Mouse (Mus musculus): ENCODE results near the gene Cep112.

Cep112 gene

DNA sequence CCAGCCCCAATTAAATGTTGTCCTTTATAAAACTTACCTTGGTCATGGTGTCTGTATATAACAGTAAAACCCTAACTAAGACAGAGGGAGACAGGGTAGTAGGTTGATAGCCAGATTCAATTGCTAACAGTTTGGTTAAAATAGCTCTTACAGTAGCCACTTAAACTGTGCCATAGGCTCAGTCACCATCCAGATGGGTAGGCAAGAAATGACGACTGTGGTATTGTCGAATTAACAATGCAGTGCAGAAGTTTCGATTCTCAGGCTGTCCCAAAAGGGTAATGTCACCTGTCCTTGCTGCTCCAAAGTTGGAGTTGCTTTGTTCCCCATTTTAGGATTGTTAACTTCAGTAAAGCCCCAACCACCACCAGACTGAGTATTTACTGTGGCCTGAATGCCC is 446.8 kb downstream of the Cep112 start:
- Histone ChIP-seq H3K36me3 (ENCODE audit: insufficient read depth, low read length) (no peaks in the 10 kb centered on the region), H3K4me1 (replicated peaks; ENCODE audit: low read depth, low read length) (no peaks in the 10 kb centered on the region), H3K9me3 (ENCODE audit: low read length) (no peaks in the 10 kb centered on the region), H3K27me3 (ENCODE audit: insufficient read depth, low read length) (no peaks in the 10 kb centered on the region), H3K4me3 (replicated peaks; ENCODE audit: low read length) (no peak overlapping the region)
- TF ChIP-seq NANOG (IDR thresholded peaks at IDR 0.05; ENCODE audit: borderline replicate concordance, low read length) (no peak), POU5F1 (IDR thresholded peaks at IDR 0.05; ENCODE audit: borderline replicate concordance, low read length) (no peak), CTCF (conservative IDR thresholded peaks at IDR 0.05; ENCODE audit: low read length) (no peak)

DNA sequence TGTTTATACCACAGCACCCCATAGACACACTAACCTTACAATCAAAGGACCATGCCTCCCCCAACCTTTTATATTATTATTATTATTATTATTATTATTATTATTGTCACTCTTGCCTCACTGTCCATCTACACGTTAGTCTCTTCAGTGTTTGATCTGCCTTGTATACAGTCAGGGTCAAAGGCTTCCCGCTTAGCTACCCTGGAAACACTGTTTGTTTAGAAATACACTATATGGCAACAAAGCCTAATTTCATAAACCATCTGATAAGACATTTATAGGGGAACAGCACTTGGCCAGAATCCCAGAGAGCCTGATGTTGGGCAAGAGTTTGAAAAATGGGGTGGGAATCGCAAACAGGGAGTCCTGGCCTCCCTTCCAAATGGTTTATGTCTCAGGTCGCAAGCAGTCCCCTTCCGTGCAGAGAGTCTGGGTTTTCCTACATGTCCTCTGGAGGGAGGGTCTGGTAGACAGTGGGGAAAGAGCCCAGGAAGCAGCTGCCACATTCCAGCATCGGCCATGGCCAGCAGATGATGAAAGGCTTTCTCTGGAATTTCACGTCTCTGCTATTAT is 451.7 kb downstream of the Cep112 start:
- Histone ChIP-seq H3K36me3 (ENCODE audit: insufficient read depth, low read length) (no peaks in the 10 kb centered on the region), H3K4me1 (replicated peaks; ENCODE audit: low read depth, low read length) (0 out of 2 replicates have a peak, but pooled peaks cover 4% of the 10 kb centered on the region), H3K4me3 (replicated peaks; ENCODE audit: low read length) (no peak overlapping the region), H3K9me3 (ENCODE audit: low read length) (no peaks in the 10 kb centered on the region), H3K27me3 (ENCODE audit: insufficient read depth, low read length) (no peaks in the 10 kb centered on the region)
- TF ChIP-seq CTCF (conservative IDR thresholded peaks at IDR 0.05; ENCODE audit: low read length) (no peak), POU5F1 (IDR thresholded peaks at IDR 0.05; ENCODE audit: borderline replicate concordance, low read length) (no peak), NANOG (IDR thresholded peaks at IDR 0.05; ENCODE audit: borderline replicate concordance, low read length) (no peak)

DNA sequence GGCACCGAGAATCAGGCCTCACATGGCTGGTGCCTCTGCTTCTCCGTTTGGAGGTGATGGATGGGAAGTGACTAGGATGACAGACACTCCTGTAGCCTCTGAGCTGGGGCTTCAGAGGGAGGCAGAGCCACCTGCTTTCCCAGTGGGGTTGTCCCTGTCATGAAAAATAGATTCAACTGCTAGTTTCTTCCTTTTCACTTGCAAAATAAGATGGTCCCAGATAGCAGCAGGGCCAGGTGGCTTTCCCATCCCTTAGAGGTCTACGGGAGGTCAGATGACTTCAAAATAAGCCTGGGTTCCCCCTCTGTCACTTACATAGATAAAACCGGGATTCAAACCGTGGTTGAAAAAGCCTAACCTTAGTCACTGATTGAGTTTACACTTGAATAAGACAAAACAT is 452.5 kb downstream of the Cep112 start:
- Histone ChIP-seq H3K4me1 (replicated peaks; ENCODE audit: low read depth, low read length) (0 out of 2 replicates have a peak, but pooled peaks cover 4% of the 10 kb centered on the region), H3K27me3 (ENCODE audit: insufficient read depth, low read length) (no peaks in the 10 kb centered on the region), H3K9me3 (ENCODE audit: low read length) (no peaks in the 10 kb centered on the region), H3K4me3 (replicated peaks; ENCODE audit: low read length) (no peak overlapping the region), H3K36me3 (ENCODE audit: insufficient read depth, low read length) (no peaks in the 10 kb centered on the region)
- TF ChIP-seq NANOG (IDR thresholded peaks at IDR 0.05; ENCODE audit: borderline replicate concordance, low read length) (no peak), CTCF (conservative IDR thresholded peaks at IDR 0.05; ENCODE audit: low read length) (no peak)

DNA sequence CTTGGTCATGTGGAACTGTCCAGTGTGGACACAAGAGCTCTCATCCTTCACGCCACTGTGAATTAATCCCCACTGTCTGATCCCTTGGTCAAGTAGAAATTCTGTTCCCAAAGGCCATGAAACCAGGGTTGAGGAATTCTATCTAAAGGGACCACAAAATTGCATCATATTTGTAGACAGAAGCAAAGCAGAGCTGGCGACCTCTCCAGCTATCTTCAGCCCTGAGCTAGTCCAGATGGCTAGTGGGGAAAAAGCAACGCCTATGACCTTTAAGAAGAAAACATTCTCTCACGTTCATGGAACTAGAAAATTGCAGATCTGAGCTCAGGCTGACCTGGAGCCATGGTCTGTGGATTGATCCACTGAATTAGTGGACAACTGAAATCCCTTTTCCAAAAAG is 455.6 kb downstream of the Cep112 start:
- H3K36me3 ChIP-seq (ENCODE audit: insufficient read depth, low read length): no peaks in the 10 kb centered on the region
- TF ChIP-seq NANOG (IDR thresholded peaks at IDR 0.05; ENCODE audit: borderline replicate concordance, low read length): no peak
- no peak for TF ChIP-seq POU5F1 (IDR thresholded peaks at IDR 0.05; ENCODE audit: borderline replicate concordance, low read length)
- TF ChIP-seq CTCF (conservative IDR thresholded peaks at IDR 0.05; ENCODE audit: low read length): no peak
- no peak overlapping the region for H3K4me3 ChIP-seq (replicated peaks; ENCODE audit: low read length)
- 0 out of 2 replicates have a peak, but pooled peaks cover 7% of the 10 kb centered on the region for H3K4me1 ChIP-seq (replicated peaks; ENCODE audit: low read depth, low read length)
- H3K9me3 ChIP-seq (ENCODE audit: low read length): no peaks in the 10 kb centered on the region
- no peaks in the 10 kb centered on the region for H3K27me3 ChIP-seq (ENCODE audit: insufficient read depth, low read length)

DNA sequence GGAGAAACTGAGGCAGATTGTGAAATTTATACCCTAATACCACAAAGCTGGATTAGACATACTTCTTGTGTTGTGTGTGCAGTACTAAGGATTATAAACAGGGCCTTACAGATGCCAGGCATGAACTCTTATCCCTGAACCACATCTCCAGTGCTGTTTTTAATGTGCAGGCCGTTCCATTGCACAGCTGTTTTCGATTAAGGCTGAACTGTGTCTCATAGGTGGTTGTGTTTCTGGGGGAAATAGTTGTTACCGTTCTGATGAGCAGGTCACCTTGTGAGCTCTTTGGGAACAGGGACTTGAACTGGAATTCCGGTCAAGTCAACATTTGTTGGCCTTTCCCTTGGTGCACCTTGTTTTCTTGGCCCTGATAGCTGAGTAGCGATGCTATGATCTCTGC is 456.7 kb downstream of the Cep112 start:
- Histone ChIP-seq H3K36me3 (ENCODE audit: insufficient read depth, low read length) (no peaks in the 10 kb centered on the region), H3K4me3 (replicated peaks; ENCODE audit: low read length) (no peak overlapping the region)
- no peak for TF ChIP-seq POU5F1 (IDR thresholded peaks at IDR 0.05; ENCODE audit: borderline replicate concordance, low read length)
- TF ChIP-seq CTCF (conservative IDR thresholded peaks at IDR 0.05; ENCODE audit: low read length): no peak
- TF ChIP-seq NANOG (IDR thresholded peaks at IDR 0.05; ENCODE audit: borderline replicate concordance, low read length): no peak

DNA sequence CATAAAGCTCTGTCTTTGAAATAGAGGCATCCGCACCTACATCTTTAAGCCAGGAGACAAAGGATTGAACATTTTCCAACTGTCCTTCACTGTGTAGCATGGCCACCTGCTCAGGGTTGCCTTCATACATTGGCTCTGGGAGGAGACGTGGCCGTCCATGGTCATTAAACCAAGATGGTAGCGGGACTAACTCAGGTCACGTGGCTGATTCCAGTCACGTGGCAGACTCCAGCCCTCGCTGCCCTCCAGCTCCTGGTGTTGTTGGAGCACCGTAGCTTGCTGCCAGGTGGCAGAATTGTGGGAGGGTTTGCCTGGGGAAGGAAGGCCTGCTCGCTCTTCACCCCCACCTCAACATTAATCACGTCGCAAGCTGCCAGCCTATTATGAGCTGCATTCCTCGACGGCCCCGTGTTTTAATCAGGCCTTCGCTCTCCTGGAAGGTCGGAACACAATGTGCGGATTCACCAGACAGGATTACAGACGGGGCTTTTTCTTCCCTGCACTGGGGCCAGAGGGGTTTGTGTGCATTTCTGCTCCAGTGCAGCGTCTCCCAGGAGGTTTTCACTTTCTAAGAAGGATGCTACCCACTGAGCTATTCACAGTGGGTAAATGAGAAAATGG is 460.4 kb downstream of the Cep112 start:
- no peak overlapping the region for H3K4me3 ChIP-seq (replicated peaks; ENCODE audit: low read length)
- H3K4me1 ChIP-seq (replicated peaks; ENCODE audit: low read depth, low read length): peaks cover 31% of the 10 kb centered on the region
- no peak for TF ChIP-seq CTCF (conservative IDR thresholded peaks at IDR 0.05; ENCODE audit: low read length)
- TF ChIP-seq NANOG (IDR thresholded peaks at IDR 0.05; ENCODE audit: borderline replicate concordance, low read length): no peak
- TF ChIP-seq POU5F1 (IDR thresholded peaks at IDR 0.05; ENCODE audit: borderline replicate concordance, low read length): no peak
- H3K27me3 ChIP-seq (ENCODE audit: insufficient read depth, low read length): no peaks in the 10 kb centered on the region
- no peaks in the 10 kb centered on the region for H3K36me3 ChIP-seq (ENCODE audit: insufficient read depth, low read length)
- H3K9me3 ChIP-seq (ENCODE audit: low read length): no peaks in the 10 kb centered on the region

More for the DNA sequence above, 456.7 kb downstream of the Cep112 start:
- H3K4me1 ChIP-seq (replicated peaks; ENCODE audit: low read depth, low read length): 0 out of 2 replicates have a peak, but pooled peaks cover 8% of the 10 kb centered on the region
- no peaks in the 10 kb centered on the region for H3K27me3 ChIP-seq (ENCODE audit: insufficient read depth, low read length)
- no peaks in the 10 kb centered on the region for H3K9me3 ChIP-seq (ENCODE audit: low read length)

DNA sequence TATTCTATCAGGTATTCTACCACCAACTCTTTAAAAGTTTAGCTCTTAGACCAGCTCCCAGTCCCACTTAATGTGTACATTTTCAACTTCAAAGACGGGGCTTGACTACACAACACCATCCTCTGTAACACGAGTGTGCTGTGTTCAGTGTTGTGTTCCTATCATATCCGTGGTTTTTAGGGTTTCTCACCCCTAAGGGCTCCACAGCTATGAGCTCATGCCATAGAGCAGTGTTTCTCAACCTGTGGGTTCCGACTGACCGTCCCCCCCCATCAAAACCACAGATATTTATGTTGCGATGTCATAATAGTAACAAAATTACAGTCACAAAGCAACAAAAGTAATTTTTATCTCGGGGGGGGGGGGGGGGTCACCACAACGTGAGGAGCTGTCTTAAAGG is 461.1 kb downstream of the Cep112 start:
- no peak for TF ChIP-seq NANOG (IDR thresholded peaks at IDR 0.05; ENCODE audit: borderline replicate concordance, low read length)
- no peak for TF ChIP-seq POU5F1 (IDR thresholded peaks at IDR 0.05; ENCODE audit: borderline replicate concordance, low read length)
- TF ChIP-seq CTCF (conservative IDR thresholded peaks at IDR 0.05; ENCODE audit: low read length): no peak
- Histone ChIP-seq H3K4me3 (replicated peaks; ENCODE audit: low read length) (no peak overlapping the region), H3K9me3 (ENCODE audit: low read length) (no peaks in the 10 kb centered on the region), H3K36me3 (ENCODE audit: insufficient read depth, low read length) (no peaks in the 10 kb centered on the region), H3K27me3 (ENCODE audit: insufficient read depth, low read length) (0 out of 2 replicates have a peak, but pooled peaks cover under 1% of the 10 kb centered on the region), H3K4me1 (replicated peaks; ENCODE audit: low read depth, low read length) (peaks cover 36% of the 10 kb centered on the region)

DNA sequence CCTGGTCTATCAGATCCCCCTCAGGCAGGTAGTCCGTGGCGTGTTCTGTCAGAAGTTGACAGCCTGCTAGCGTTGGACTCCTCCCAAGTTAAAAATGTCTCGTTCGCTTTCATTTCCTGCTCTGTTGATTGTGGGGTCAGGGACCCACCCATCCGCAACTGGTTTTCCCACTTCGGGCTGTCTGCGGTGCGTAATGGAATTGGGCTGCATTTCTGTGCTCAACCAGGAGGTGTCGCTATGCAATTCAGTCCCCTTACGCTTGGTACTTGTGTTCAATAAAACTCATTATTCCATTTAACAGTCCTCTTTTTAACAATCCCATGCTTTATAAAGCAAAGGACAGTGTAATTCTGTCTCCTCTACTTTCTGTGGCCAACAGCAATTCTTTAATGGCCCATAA is 464.1 kb downstream of the Cep112 start:
- TF ChIP-seq NANOG (IDR thresholded peaks at IDR 0.05; ENCODE audit: borderline replicate concordance, low read length): no peak
- peak; percentile 94 for TF ChIP-seq CTCF (conservative IDR thresholded peaks at IDR 0.05; ENCODE audit: low read length)
- Histone ChIP-seq H3K27me3 (ENCODE audit: insufficient read depth, low read length) (peaks cover 25% of the 10 kb centered on the region), H3K9me3 (ENCODE audit: low read length) (no peaks in the 10 kb centered on the region), H3K4me3 (replicated peaks; ENCODE audit: low read length) (0 out of 2 replicates have a peak overlapping the region, but pooled peaks have one; percentile 33), H3K4me1 (replicated peaks; ENCODE audit: low read depth, low read length) (peaks cover 64% of the 10 kb centered on the region), H3K36me3 (ENCODE audit: insufficient read depth, low read length) (no peaks in the 10 kb centered on the region)

DNA sequence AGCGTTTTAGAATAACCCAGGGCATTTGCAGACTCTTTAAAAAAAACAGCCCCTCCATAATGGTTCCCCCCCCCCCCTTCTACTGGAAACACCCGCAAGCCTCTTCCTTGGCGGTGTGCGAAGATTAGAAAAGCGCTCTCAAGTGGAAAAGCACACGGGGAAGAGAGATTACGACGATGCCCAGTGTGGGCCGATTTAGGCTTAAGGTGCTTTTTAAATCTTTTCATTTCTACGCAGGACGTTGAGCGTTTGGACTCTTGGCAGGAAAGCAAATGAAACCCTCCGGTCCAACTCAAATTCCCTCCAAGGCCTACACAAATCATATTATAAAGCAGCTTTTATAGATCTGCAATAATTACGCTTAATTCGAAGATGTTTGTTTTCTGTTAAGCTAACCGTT is 465.6 kb downstream of the Cep112 start:
- peaks cover 67% of the 10 kb centered on the region for H3K4me1 ChIP-seq (replicated peaks; ENCODE audit: low read depth, low read length)
- peaks cover 35% of the 10 kb centered on the region for H3K27me3 ChIP-seq (ENCODE audit: insufficient read depth, low read length)
- H3K4me3 ChIP-seq (replicated peaks; ENCODE audit: low read length): no peak overlapping the region
- H3K36me3 ChIP-seq (ENCODE audit: insufficient read depth, low read length): no peaks in the 10 kb centered on the region
- H3K9me3 ChIP-seq (ENCODE audit: low read length): no peaks in the 10 kb centered on the region
- TF ChIP-seq CTCF (conservative IDR thresholded peaks at IDR 0.05; ENCODE audit: low read length): no peak
- no peak for TF ChIP-seq NANOG (IDR thresholded peaks at IDR 0.05; ENCODE audit: borderline replicate concordance, low read length)
- TF ChIP-seq POU5F1 (IDR thresholded peaks at IDR 0.05; ENCODE audit: borderline replicate concordance, low read length): no peak

Data from E14TG2a.4 (cell line).